Mouse (Mus musculus) brain, embryonic 14.5 days (tissue): ENCODE data around the gene Myrfl.

Source experiments
- CTCF ChIP-seq: fragments of 200-500 bp; IDR thresholded peaks from 2 replicates; pipeline ENCODE4 v1.5.1; 2012; ENCODE audit warnings: inconsistent platforms, mild to moderate bottlenecking, moderate library complexity, borderline replicate concordance; ENCODE audit not compliant: insufficient read depth, insufficient read length; ENCODE audit errors: extremely low read depth
- POLR2A ChIP-seq: fragments of 200-500 bp; IDR thresholded peaks from 2 replicates; pipeline ENCODE4 v1.6.1; 2012; ENCODE audit warnings: mild to moderate bottlenecking, inconsistent platforms, borderline replicate concordance; ENCODE audit not compliant: poor library complexity, insufficient read depth, insufficient read length, severe bottlenecking; ENCODE audit errors: extremely low read depth

- no peak for TF ChIP-seq CTCF
- no peak for TF ChIP-seq POLR2A
Observed at GRCm38 (mm10) chr10:116768642-116769041, 128.1 kb downstream of the Myrfl start.
